Comparison of ENCODE assay signal across 9 mouse cellular contexts in genomic region chr8:111680423-111681028, GRCm38 (mm10). TPM values are rescaled to one million over a fixed set of nuclear protein-coding genes. Genes with fewer than 3 reads are reported as not detected.
A peak's percentile ranks its signal among the peaks of the same experiment; 100 is the strongest.
DNase-seq lines count a peak whose midpoint lies in the region; ATAC-seq and TF ChIP-seq lines count a peak whose summit lies in the region.
"Had no signal": no experiment of that assay in that cellular context is flagged by ENCODE, and none has a peak within 500 bp of the region (broad histone marks: within the 10 kb centered on the region; RNA-seq: fewer than 3 reads in every experiment).

No protein-coding gene starts in this region.

- H3K27me3 ChIP-seq in hindbrain, embryonic 11.5 days (ENCODE audit: control insufficient read depth, insufficient read depth, low read length): no peaks in the 10 kb centered on the region
- H3K27me3 ChIP-seq in hindbrain, embryonic 10.5 days (ENCODE audit: insufficient read depth, poor library complexity, severe bottlenecking): no peaks in the 10 kb centered on the region
- H3K27me3 ChIP-seq in stomach, postnatal 0 days (ENCODE audit: control insufficient read depth, insufficient read depth, low read length): no peaks in the 10 kb centered on the region
- H3K27me3 ChIP-seq in intestine, embryonic 16.5 days (replicated peaks; ENCODE audit: control insufficient read depth, insufficient read depth, low read length): no peaks in the 10 kb centered on the region

- H3K4me3 ChIP-seq in hindbrain, embryonic 11.5 days (ENCODE audit: low read depth, low read length): no peak overlapping the region
- no peak overlapping the region for H3K4me3 ChIP-seq in hindbrain, embryonic 10.5 days
- no peak overlapping the region for H3K4me3 ChIP-seq in stomach, postnatal 0 days (ENCODE audit: low read depth, low read length)
- no peak overlapping the region for H3K4me3 ChIP-seq in intestine, embryonic 16.5 days (ENCODE audit: low read length)
- H3K4me3 ChIP-seq: megakaryocyte, embryonic 14.5 days had no signal

- peaks cover 4% of the 10 kb centered on the region; the same call in 1 of the 2 replicates for H3K9me3 ChIP-seq in hindbrain, embryonic 11.5 days (ENCODE audit: control insufficient read depth, low read length)
- H3K9me3 ChIP-seq in hindbrain, embryonic 10.5 days: peaks cover 10% of the 10 kb centered on the region
- H3K9me3 ChIP-seq in stomach, postnatal 0 days (ENCODE audit: control insufficient read depth, low read length): no peaks in the 10 kb centered on the region
- peaks cover 7% of the 10 kb centered on the region for H3K9me3 ChIP-seq in intestine, embryonic 16.5 days (ENCODE audit: control insufficient read depth, low read length)

- DNase-seq in hindbrain, embryonic 11.5 days (ENCODE audit: low spot score): peak; percentile 30
- no peak for DNase-seq in hindbrain, embryonic 10.5 days (ENCODE audit: low spot score)
- DNase-seq in thymus, postnatal 4 days: peak; percentile 36
- DNase-seq in thymus, adult 18-20 months: no peak
- peak; percentile 17 for DNase-seq in induced T-regulatory cell, adult 2 months (ENCODE audit: low read depth)
- DNase-seq in stomach, postnatal 0 days (ENCODE audit: low spot score): peak; percentile 34
- DNase-seq in frontal cortex, postnatal 36 days (ENCODE audit: low spot score in 2 of 2): no peak

- H3K27ac ChIP-seq in hindbrain, embryonic 11.5 days (ENCODE audit: low read depth, low read length): no peak overlapping the region
- H3K27ac ChIP-seq in hindbrain, embryonic 10.5 days: no peak overlapping the region
- H3K27ac ChIP-seq in stomach, postnatal 0 days (replicated peaks): no peak overlapping the region
- no peak overlapping the region for H3K27ac ChIP-seq in intestine, embryonic 16.5 days (ENCODE audit: low read length)

- no peak overlapping the region for H3K4me2 ChIP-seq in hindbrain, embryonic 11.5 days (replicated peaks; ENCODE audit: low read depth, low read length)
- H3K4me2 ChIP-seq in stomach, postnatal 0 days (replicated peaks; ENCODE audit: low read depth): no peak overlapping the region
- H3K4me2 ChIP-seq in intestine, embryonic 16.5 days (ENCODE audit: low read depth, low read length): no peak overlapping the region

- 39% methylated on average over 17 of the region's 17 CpGs for whole genome bisulfite sequencing in hindbrain, embryonic 11.5 days
- 43% methylated on average over 17 of the region's 17 CpGs for WGBS in hindbrain, embryonic 10.5 days
- WGBS in stomach, postnatal 0 days: 38% methylated on average over 17 of the region's 17 CpGs
- 38% methylated on average over 17 of the region's 17 CpGs for WGBS in intestine, embryonic 16.5 days

- no peak overlapping the region for H3K9ac ChIP-seq in hindbrain, embryonic 11.5 days (ENCODE audit: low read depth, low read length)
- H3K9ac ChIP-seq in stomach, postnatal 0 days (ENCODE audit: low read length): no peak overlapping the region
- H3K9ac ChIP-seq in intestine, embryonic 16.5 days (ENCODE audit: low read depth, low read length): no peak overlapping the region

- no peaks in the 10 kb centered on the region for H3K4me1 ChIP-seq in hindbrain, embryonic 11.5 days (replicated peaks; ENCODE audit: control insufficient read depth, insufficient read depth, low read length)
- 0 out of 2 replicates have a peak, but pooled peaks cover 3% of the 10 kb centered on the region for H3K4me1 ChIP-seq in hindbrain, embryonic 10.5 days (replicated peaks)
- H3K4me1 ChIP-seq in stomach, postnatal 0 days (replicated peaks; ENCODE audit: control insufficient read depth, insufficient read depth): no peaks in the 10 kb centered on the region
- H3K4me1 ChIP-seq in intestine, embryonic 16.5 days (ENCODE audit: control insufficient read depth, insufficient read depth, low read length): no peaks in the 10 kb centered on the region

- TF ChIP-seq EP300 in stomach, postnatal 0 days (optimal IDR thresholded peaks at IDR 0.05): no peak

- TF ChIP-seq CTCF in stomach, postnatal 0 days (IDR thresholded peaks at IDR 0.05; ENCODE audit: low read depth): peak; percentile 46

- no peaks in the 10 kb centered on the region for H3K36me3 ChIP-seq in hindbrain, embryonic 11.5 days (ENCODE audit: control insufficient read depth, insufficient read depth, low read length)
- H3K36me3 ChIP-seq in hindbrain, embryonic 10.5 days: no peaks in the 10 kb centered on the region
- no peaks in the 10 kb centered on the region for H3K36me3 ChIP-seq in stomach, postnatal 0 days (ENCODE audit: control insufficient read depth, insufficient read depth, low read length)
- no peaks in the 10 kb centered on the region for H3K36me3 ChIP-seq in intestine, embryonic 16.5 days (ENCODE audit: control insufficient read depth, insufficient read depth, low read length)

- no peak for ATAC-seq in hindbrain, embryonic 11.5 days (ENCODE audit: low FRiP score)
- ATAC-seq in stomach, postnatal 0 days (ENCODE audit: low FRiP score, low TSS enrichment): peak; percentile 41; the same call in 1 of the 2 replicates
- ATAC-seq in intestine, embryonic 16.5 days: no peak

RNA-seq across cellular contexts. Expression of gene Ctrb1, which starts 10.3 kb away (rescaled TPM):
- not detected in 2 replicates for polyA plus RNA-seq in hindbrain, embryonic 11.5 days (2014; fragmentation: Nextera tagmentation; extraction: Ambion mirVana)
- not detected in 2 replicates for polyA plus RNA-seq in hindbrain, embryonic 10.5 days (2016; fragmentation: Nextera tagmentation; extraction: Ambion mirVana)
- polyA plus RNA-seq in stomach, postnatal 0 days (2015; fragmentation: Nextera tagmentation; extraction: Ambion mirVana): 20.2 and 24.1 TPM in 2 replicates
- 1,904 and 2,500 TPM in 2 replicates for polyA plus RNA-seq in intestine, embryonic 16.5 days (2015; fragmentation: Nextera tagmentation; extraction: Ambion mirVana)

RNA-seq across cellular contexts. Expression of gene Zfp1, which starts 37.3 kb away (rescaled TPM):
- 24.5 and 25.1 TPM in 2 replicates for polyA plus RNA-seq in hindbrain, embryonic 11.5 days (2014; fragmentation: Nextera tagmentation; extraction: Ambion mirVana)
- polyA plus RNA-seq in hindbrain, embryonic 10.5 days (2016; fragmentation: Nextera tagmentation; extraction: Ambion mirVana): 20.2 and 23.8 TPM in 2 replicates
- 10.5 and 10.9 TPM in 2 replicates for polyA plus RNA-seq in stomach, postnatal 0 days (2015; fragmentation: Nextera tagmentation; extraction: Ambion mirVana)
- 12.6 and 16.0 TPM in 2 replicates for polyA plus RNA-seq in intestine, embryonic 16.5 days (2015; fragmentation: Nextera tagmentation; extraction: Ambion mirVana)

RNA-seq across cellular contexts. Expression of gene Ldhd, which starts 50.4 kb away (rescaled TPM):
- polyA plus RNA-seq in hindbrain, embryonic 11.5 days (2014; fragmentation: Nextera tagmentation; extraction: Ambion mirVana): 0.08 and 0.25 TPM in 2 replicates
- polyA plus RNA-seq in hindbrain, embryonic 10.5 days (2016; fragmentation: Nextera tagmentation; extraction: Ambion mirVana): 0.24 and 0.26 TPM in 2 replicates
- polyA plus RNA-seq in stomach, postnatal 0 days (2015; fragmentation: Nextera tagmentation; extraction: Ambion mirVana): 5.3 and 5.6 TPM in 2 replicates
- polyA plus RNA-seq in intestine, embryonic 16.5 days (2015; fragmentation: Nextera tagmentation; extraction: Ambion mirVana): 2.7 and 3.5 TPM in 2 replicates

Comparison
In these comparisons a context has a peak if more than half of its experiments do, and no peak if none do; other contexts are left out.
1. DNase-seq: peak in hindbrain, embryonic 11.5 days (single experiment), thymus, postnatal 4 days (single experiment), induced T-regulatory cell, adult 2 months (single experiment) and stomach, postnatal 0 days (single experiment); none in hindbrain, embryonic 10.5 days (single experiment), thymus, adult 18-20 months (0 of 2) and frontal cortex, postnatal 36 days (0 of 2).
2. RNA of gene Ctrb1, which starts 10.3 kb away (polyA plus RNA-seq): 1,904 to 2,500 TPM in intestine, embryonic 16.5 days; 20.2 to 24.1 TPM in stomach, postnatal 0 days, not detected in hindbrain, embryonic 11.5 days and not detected in hindbrain, embryonic 10.5 days; every median in the first group is over 10 times any median in the second.